Mouse (Mus musculus): ENCODE measurements around the gene Trmt61a.
"Not testable (repeated sequence)": the region's sequence is repeated elsewhere in the genome, so short reads cannot be mapped to it uniquely, and the experiment has no call there.

GRCm38 (mm10) chr12:111661554-111661953 is 16.4 kb upstream of the Trmt61a start:
- not testable (repeated sequence) for TF ChIP-seq CTCF (conservative IDR thresholded peaks at IDR 0.05; ENCODE audit: low read length); NANOG (IDR thresholded peaks at IDR 0.05; ENCODE audit: borderline replicate concordance, low read length); POU5F1 (IDR thresholded peaks at IDR 0.05; ENCODE audit: borderline replicate concordance, low read length)

Measured in E14TG2a.4 (cell line).